Mouse (Mus musculus): ENCODE results near the gene Proser2.

- TF ChIP-seq CTCF (IDR thresholded peaks at IDR 0.05; ENCODE audit: low read depth, low read length) (no peak), POLR2A (IDR thresholded peaks at IDR 0.05; ENCODE audit: borderline replicate concordance, low read depth, low read length) (no peak)
Observed at GRCm38 (mm10) chr2:6097113-6097716, 32.8 kb downstream of the Proser2 start.
